Mouse (Mus musculus): ENCODE measurements around the gene Nfkbid.

DNA sequence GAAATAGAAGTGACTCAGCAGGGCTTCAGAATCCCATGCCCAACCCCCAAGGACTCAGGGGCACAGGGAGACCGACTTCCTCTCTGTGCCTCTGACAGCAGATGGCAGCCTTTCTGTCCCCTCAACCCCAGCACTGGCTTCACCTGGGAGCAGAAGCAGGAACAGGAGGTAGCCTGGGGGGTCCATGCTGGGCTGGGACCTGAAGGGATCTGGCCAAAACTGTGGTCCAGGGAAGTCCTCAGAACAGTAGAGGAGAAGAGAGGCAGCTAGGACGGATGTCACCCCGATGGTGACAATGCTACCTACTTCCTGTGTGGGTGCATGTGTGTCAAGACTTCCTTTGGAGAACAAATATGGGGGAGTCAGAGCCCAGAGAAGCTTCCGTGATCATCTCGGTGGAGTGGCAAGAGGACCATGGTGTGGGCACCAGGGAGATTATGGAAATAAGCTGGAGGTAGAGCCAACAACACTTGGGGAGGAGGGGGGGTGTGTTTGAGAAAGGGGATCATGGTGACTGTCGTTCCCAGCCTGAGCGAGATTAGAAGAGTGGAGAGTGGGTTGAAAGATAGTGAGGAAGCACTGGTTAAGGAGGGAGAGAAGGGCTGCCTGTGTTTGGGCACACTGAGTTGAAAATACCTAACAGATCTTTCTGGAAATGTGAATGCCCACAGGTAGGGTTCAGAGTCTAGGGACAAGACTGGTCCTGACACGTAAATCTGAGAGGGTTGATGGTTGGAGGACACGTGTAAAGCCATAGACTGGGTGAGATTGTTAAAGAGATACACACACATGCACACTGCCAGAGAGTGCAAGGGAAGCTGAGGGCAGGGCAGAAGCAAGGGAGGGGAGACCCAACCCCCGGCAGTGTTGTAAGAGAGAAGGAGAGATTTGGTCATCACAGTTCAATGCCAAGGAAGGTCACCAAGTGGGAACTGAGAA is 1.7 kb upstream of the Nfkbid start, which contains the start of gene Hcst:
- no peak for TF ChIP-seq CTCF (IDR thresholded peaks at IDR 0.05)
- TF ChIP-seq EP300 (IDR thresholded peaks at IDR 0.05): no peak
